Mouse (Mus musculus): ENCODE data around the gene Speg. TPM values are rescaled to one million over a fixed set of nuclear protein-coding genes. Genes with fewer than 3 reads are reported as not detected.

The Speg gene
- polyA plus RNA-seq, 1 experiment from 2014 or later, result 44.7 TPM

- Histone ChIP-seq H3K9me3 (ENCODE audit: low read depth, low read length) (no peaks in the 10 kb centered on the region), H3K27me3 (ENCODE audit: insufficient read depth, low read length) (peaks cover 70% of the 10 kb centered on the region), H3K36me3 (ENCODE audit: insufficient read depth) (peaks cover 13% of the 10 kb centered on the region; the same call in 1 of the 2 replicates), H3K9ac (no peak overlapping the region), H3K4me1 (ENCODE audit: insufficient read depth) (peaks cover 39% of the 10 kb centered on the region), H3K4me3 (ENCODE audit: low read depth, low read length) (no peak overlapping the region), H3K27ac (ENCODE audit: low read depth) (peak overlapping the region; percentile 51; the same call in 1 of the 2 replicates), H3K4me2 (peak overlapping the region; percentile 54)
- DNase-seq (peak; percentile 69), ATAC-seq (ENCODE audit: insufficient read depth) (peak; percentile 10; the same call in 1 of the 2 replicates)
- no peak for TF ChIP-seq CTCF (IDR thresholded peaks at IDR 0.05; ENCODE audit: low read depth)
- WGBS, result 2% methylated on average over 20 of the region's 20 CpGs
These were observed 71.6 kb downstream of the Speg start for GRCm38 (mm10) chr1:75446656-75447055.

DNA sequence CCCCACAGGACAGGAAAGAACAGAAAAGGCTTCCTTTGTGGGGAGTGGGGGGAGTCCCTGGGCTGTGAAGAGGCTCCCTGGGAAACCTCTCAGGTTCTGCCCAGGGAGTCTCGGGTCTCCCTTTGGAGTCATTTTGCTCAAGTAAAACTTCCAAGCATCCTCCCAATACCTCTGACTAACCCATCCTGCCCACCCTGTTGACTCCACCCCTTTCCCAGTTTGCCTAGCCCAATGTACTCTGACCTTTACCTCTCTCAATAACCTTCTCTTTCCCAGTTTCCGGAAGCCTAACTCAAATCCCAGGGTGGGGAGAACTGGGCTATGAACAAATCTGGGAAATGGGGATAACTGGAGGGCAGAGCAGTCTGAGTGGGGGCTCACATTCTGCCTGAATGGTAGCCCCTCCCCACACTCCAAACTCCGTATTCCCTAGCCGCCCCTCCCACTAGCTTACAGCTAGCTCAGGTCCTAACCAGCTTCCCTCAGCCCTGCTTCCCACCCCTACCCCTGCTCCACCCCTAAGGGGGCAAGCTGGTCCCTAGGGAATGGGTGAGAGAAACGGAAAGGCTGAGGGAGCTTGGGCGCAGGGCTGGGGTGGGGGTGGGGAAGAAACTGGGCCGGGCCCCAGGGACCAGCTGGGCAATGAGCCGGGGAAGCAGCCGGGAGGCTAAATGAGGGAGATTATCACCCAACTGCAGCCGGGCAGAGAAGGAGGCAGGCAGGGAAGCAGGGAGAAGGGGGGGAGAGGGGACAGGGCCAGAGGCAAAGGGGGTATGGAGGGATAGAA is 72.4 kb downstream of the Speg start:
- ATAC-seq (ENCODE audit: insufficient read depth), result peak; percentile 9; the same call in 1 of the 2 replicates
- Histone ChIP-seq H3K4me1 (ENCODE audit: insufficient read depth) (peaks cover 39% of the 10 kb centered on the region), H3K4me3 (ENCODE audit: low read depth, low read length) (no peak overlapping the region), H3K9me3 (ENCODE audit: low read depth, low read length) (no peaks in the 10 kb centered on the region), H3K27ac (ENCODE audit: low read depth) (no peak overlapping the region), H3K36me3 (ENCODE audit: insufficient read depth) (peaks cover 7% of the 10 kb centered on the region; the same call in 1 of the 2 replicates), H3K9ac (0 out of 2 replicates have a peak overlapping the region, but pooled peaks have one; percentile 6), H3K4me2 (peak overlapping the region; percentile 54), H3K27me3 (ENCODE audit: insufficient read depth, low read length) (peaks cover 73% of the 10 kb centered on the region)
- TF ChIP-seq CTCF (IDR thresholded peaks at IDR 0.05; ENCODE audit: low read depth), result no peak
- DNase-seq, result peak; percentile 43
- 5% methylated on average over 10 of the region's 10 CpGs for WGBS

DNA sequence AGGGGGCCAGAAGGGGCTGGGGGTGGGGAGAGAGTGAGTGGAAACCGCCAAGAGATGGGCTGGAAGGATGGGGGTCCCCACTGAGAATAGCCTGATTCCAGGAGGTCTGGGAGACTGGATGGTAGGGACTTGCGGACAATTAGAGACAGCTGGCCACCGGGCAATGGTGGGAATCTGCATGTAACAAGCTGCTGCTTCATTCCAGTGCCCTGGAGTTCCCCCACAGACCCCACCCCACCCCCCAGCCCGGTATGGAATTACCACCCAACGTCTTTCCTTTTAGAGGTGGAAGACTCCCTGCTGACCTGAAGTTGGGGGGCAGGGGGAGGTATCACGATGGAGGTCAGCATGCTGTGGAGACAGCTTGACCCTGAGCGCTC is 72.9 kb downstream of the Speg start:
- Histone ChIP-seq H3K9ac (no peak overlapping the region), H3K4me2 (peak overlapping the region; percentile 44; the same call in 1 of the 2 replicates), H3K4me1 (ENCODE audit: insufficient read depth) (peaks cover 39% of the 10 kb centered on the region), H3K4me3 (ENCODE audit: low read depth, low read length) (no peak overlapping the region), H3K27ac (ENCODE audit: low read depth) (0 out of 2 replicates have a peak overlapping the region, but pooled peaks have one; percentile 12), H3K36me3 (ENCODE audit: insufficient read depth) (0 out of 2 replicates have a peak, but pooled peaks cover 1% of the 10 kb centered on the region), H3K9me3 (ENCODE audit: low read depth, low read length) (no peaks in the 10 kb centered on the region), H3K27me3 (ENCODE audit: insufficient read depth, low read length) (peaks cover 75% of the 10 kb centered on the region)
- no peak for DNase-seq
- WGBS, result 3% methylated on average over 7 of the region's 7 CpGs
- no peak for TF ChIP-seq CTCF (IDR thresholded peaks at IDR 0.05; ENCODE audit: low read depth)
- ATAC-seq (ENCODE audit: insufficient read depth), result no peak

DNA sequence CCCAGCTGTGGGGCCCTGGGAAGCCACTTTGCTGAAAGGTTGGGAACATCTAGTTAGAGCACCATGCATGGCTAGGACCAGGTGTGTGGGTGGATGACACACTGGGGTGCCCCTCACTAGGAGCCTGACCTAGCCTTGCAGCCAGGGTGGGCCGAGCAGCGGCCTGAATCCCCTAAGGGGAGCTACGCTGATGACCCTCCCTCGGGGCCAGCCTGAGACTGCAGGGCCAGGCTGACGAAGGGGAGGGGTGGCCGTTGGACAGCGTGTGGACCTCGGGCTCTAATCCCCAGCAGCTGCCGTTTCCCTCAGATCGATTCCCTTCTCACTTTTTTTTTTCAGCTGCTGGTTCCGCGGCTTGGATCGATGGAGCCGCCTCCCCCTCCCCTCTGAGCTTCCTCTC is 73.8 kb downstream of the Speg start:
- no peak for TF ChIP-seq CTCF (IDR thresholded peaks at IDR 0.05; ENCODE audit: low read depth)

GRCm38 (mm10) chr1:75449377-75450135 is 74.5 kb downstream of the Speg start:
- WGBS, result 10% methylated on average over 8 of the region's 8 CpGs
- H3K9ac ChIP-seq, result 0 out of 2 replicates have a peak overlapping the region, but pooled peaks have one; percentile 13
- no peak for DNase-seq

More for the DNA sequence above, 73.8 kb downstream of the Speg start:
- no peaks in the 10 kb centered on the region for H3K9me3 ChIP-seq (ENCODE audit: low read depth, low read length)
- H3K36me3 ChIP-seq (ENCODE audit: insufficient read depth), result no peaks in the 10 kb centered on the region
- no peak for DNase-seq
- H3K4me2 ChIP-seq, result no peak overlapping the region
- 5% methylated on average over 14 of the region's 14 CpGs for WGBS
- peaks cover 39% of the 10 kb centered on the region for H3K4me1 ChIP-seq (ENCODE audit: insufficient read depth)
- H3K4me3 ChIP-seq (ENCODE audit: low read depth, low read length), result no peak overlapping the region
- peaks cover 75% of the 10 kb centered on the region for H3K27me3 ChIP-seq (ENCODE audit: insufficient read depth, low read length)
- no peak for ATAC-seq (ENCODE audit: insufficient read depth)
- no peak overlapping the region for H3K9ac ChIP-seq
- no peak overlapping the region for H3K27ac ChIP-seq (ENCODE audit: low read depth)

DNA sequence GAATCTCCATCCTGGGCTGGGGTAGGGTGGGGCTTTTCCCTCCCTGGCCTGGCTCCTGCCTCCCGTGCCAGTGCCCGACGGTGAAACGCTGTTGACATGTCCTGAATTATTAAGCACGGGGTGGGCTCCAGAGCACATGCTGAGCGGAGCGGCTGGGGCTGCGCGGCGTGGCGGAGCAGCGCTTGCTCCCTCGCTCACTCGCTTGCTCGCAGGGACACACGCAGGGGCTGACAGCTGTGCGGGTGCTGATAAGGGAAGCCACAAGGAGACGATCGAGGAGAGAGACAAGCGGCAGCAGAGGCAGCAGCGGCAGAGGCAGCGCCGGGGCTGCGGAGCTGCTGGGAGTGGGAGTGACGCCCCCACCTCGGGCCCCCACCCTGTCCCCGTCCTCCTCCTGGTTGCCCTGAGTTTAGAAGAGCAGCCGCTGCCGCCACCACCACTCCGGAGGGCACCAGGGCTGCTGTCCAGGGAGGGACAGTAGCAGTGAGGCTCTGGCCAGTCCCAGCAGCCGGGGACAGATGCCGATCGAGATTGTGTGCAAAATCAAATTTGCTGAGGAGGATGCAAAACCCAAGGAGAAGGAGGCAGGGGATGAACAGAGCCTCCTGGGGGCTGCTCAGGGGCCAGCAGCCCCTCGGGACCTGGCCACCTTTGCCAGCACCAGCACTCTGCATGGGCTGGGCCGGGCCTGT is 75.4 kb downstream of the Speg start, which contains the start of gene Asic4:
Asic4 (plus strand) TSS at position 123 of the 692 bp plus-strand sequence.
- peak within 1 kb of the TSS; percentile 13; the same call in 1 of the 2 replicates for H3K9ac ChIP-seq
- H3K9me3 ChIP-seq (ENCODE audit: low read depth, low read length), result no peaks in the 10 kb centered on the region
- peaks cover 66% of the 10 kb centered on the region for H3K27me3 ChIP-seq (ENCODE audit: insufficient read depth, low read length)
- H3K4me2 ChIP-seq, result peak within 1 kb of the TSS; percentile 61
- peak within 1 kb of the TSS; percentile 28 for H3K4me3 ChIP-seq (ENCODE audit: low read depth, low read length)
- no peak within 1 kb of the TSS for H3K27ac ChIP-seq (ENCODE audit: low read depth)
- WGBS, result under 1% methylated on average over 34 of the region's 35 CpGs
- no peaks in the 10 kb centered on the region for H3K36me3 ChIP-seq (ENCODE audit: insufficient read depth)
- H3K4me1 ChIP-seq (ENCODE audit: insufficient read depth), result peaks cover 34% of the 10 kb centered on the region
- peak; percentile 64 for DNase-seq
- no peak for TF ChIP-seq CTCF (IDR thresholded peaks at IDR 0.05; ENCODE audit: low read depth)
- ATAC-seq (ENCODE audit: insufficient read depth), result no peak

More at GRCm38 (mm10) chr1:75449377-75450135, 74.5 kb downstream of the Speg start:
- no peak for TF ChIP-seq CTCF (IDR thresholded peaks at IDR 0.05; ENCODE audit: low read depth)
- no peaks in the 10 kb centered on the region for H3K9me3 ChIP-seq (ENCODE audit: low read depth, low read length)
- no peak overlapping the region for H3K27ac ChIP-seq (ENCODE audit: low read depth)
- H3K4me2 ChIP-seq, result peak overlapping the region; percentile 61
- no peaks in the 10 kb centered on the region for H3K36me3 ChIP-seq (ENCODE audit: insufficient read depth)
- ATAC-seq (ENCODE audit: insufficient read depth), result no peak
- H3K4me1 ChIP-seq (ENCODE audit: insufficient read depth), result peaks cover 39% of the 10 kb centered on the region
- H3K27me3 ChIP-seq (ENCODE audit: insufficient read depth, low read length), result peaks cover 73% of the 10 kb centered on the region
- peak overlapping the region; percentile 28; the same call in 1 of the 2 replicates for H3K4me3 ChIP-seq (ENCODE audit: low read depth, low read length)

Measured in lung, embryonic 14.5 days (tissue).